Mouse (Mus musculus): ENCODE data around the gene Vmn2r90.
"Not testable (repeated sequence)": the region's sequence is repeated elsewhere in the genome, so short reads cannot be mapped to it uniquely, and the experiment has no call there.

Vmn2r90 gene

DNA sequence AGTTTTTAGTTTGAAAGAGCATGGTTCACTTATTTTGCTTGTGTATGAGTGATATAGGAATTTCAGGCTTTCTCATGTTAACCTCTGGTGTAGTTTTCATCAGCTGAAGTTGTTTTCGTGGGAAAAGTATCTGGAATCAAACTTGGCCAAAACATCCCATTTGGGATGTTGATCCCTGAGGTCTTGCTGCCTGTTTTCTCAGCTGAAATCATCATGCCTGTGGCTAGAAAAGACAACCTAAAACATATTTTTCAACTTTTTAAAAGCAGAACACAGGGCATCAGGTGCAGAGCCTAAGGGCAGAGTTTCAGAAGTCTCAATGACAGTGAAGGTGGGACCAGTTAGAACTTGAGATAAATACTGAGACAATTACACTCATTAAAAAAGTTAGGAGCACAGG, at the start of gene Vmn2r90:
TSS of gene Vmn2r90 (plus strand) at position 301 of the 400 bp plus-strand sequence.
- DNase-seq: no peak

DNA sequence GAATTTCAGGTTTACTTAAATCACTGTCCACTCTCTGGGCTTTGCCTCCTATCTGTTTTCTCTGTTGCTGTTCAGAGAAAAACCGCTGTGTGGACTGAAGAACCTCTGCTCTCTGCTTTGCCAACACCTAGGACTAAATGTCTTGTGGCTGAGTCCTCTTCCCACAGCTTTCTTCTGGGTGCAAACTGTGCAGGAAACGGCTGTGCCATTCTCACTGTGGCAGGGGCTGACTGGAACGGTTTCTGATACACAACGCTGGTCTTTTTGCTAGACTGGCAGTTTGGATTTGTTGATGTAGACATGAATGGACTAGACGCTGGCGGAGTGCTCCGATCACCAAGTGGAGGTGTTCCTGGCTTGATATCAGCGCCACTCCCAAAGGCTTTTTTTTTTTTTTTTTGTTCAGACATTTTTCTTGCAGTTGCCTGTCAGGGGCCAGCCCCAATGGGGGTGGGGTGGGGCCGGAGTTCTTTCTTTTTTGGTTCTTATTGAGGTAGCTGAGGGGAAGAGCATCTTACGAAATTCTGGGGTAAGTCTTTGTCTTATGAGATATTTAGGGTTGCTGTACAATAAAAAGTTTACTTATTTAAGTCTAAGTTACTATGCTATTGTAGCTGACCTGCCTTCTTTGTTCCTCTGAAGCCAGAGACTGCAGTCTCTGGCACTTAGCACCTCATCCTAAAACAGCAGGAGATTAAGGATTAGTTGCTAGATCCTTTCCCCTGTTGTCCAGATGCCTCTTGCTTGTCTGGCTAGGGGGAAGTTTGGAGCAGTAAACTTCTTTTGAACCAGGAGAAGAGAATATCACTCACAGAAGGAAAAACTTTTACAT, 48.3 kb upstream of the Vmn2r90 start:
- no peak for DNase-seq

DNA sequence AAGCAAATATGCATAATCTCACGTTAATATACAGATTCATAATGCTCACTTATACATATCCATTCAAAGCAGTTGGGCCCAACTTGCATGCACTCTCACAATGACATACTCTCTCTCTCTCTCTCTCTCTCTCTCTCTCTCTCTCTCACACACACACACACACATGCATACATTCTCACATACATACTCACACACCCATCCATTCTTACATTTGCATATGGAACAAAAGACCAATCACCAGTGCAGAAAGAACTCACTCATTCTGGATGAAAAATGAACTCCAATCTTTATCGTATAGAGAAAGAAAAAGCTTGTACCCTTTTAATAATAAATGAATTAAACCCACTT, 47.7 kb upstream of the Vmn2r90 start:
- DNase-seq: no peak

DNA sequence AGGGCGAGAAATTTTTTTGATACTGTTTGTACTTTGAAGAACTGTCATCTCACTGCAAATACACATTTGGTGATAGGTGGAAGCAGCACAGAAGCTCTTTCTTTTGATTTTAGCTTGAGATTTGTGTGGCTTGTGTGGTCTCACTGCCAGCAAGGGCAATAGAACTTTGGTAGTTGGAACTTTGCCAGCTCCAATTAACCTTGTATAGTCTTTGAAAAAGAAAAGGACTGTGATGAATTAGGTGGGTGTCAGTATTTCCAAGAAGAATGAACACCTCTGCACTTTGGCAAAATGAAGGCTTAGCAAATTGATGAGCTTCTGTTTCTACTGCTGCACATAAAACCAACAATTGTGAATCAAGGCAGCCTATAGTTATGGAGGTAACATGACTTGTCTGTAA, 24.8 kb upstream of the Vmn2r90 start:
- DNase-seq: no peak

DNA sequence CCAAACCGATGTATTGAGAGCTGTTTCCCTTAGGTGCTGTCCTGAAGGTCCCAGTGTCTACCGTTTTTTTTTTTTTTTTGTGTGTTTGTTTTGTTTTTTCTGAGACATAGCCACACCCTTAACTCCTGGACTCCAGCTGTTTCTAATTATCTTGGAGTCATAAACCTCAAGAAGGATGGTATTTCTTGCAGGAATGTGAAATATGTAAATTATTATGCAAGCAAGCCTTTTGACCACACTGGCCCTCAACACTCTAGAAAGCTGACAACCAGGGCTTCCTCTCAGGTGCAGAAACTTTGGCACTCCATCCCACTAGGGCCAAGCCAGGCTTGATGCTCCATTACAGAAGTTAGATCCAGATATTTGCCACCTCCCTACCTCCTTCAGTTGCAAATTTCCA, 12.9 kb upstream of the Vmn2r90 start:
- DNase-seq: no peak

DNA sequence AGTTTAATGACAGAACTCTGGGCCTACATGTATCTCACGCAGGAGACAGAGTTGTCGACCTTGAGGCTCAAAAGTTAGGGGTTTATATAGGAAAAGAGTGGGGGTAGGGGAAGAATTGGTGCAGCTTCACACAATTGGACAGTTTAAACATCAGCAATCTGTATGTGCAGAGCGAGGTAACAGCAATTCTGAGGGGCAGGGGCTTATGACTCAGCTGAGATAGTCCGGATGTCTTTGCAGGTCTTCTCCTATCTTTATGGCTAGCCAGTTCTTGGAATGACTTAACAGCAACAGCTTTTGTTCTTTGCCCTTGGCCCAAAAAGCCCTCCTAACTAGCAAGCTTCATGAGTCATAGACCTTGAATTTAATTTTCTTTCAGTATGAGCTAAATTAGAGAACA, 28.8 kb downstream of the Vmn2r90 start:
- DNase-seq: not testable (repeated sequence)

DNA sequence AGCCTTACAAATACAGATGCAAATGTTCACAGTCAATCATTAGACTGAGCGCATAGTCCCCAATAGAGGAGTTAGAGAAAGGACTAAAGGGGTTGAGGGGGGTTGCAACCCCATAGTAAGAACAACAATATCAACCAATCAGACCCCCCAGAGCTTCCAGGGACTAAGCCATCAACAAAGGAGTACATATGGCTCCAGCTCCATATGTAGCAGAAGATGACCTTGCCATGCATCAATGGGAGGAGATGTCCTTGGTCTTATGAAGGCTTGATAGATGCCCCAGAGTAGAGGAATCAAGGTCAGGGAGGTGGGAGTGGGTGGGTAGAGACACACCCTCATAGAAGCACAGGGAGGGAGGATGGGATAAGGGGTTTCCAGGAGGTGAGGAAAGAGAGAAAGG, 35.1 kb downstream of the Vmn2r90 start:
- DNase-seq: no peak

DNA sequence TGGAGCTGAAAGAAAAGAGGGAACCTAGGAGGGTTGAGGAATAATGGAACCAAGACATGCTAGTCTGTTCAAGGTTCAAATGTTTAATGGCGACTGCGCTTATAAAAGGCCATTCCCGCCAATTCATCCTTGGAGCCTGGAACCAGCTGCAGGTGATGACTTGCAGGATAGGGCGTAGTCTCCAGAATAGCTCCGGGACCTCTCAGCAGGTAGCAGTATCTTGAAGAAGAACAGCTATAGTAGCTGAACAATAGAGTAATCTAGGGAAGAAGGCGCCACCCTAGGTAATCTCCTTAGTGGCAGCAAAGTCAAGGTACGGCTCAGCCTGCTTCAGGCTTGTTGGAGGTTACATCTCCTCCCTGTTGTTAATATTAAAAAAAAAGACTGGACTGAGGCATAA, 35.8 kb downstream of the Vmn2r90 start:
- not testable (repeated sequence) for DNase-seq

DNA sequence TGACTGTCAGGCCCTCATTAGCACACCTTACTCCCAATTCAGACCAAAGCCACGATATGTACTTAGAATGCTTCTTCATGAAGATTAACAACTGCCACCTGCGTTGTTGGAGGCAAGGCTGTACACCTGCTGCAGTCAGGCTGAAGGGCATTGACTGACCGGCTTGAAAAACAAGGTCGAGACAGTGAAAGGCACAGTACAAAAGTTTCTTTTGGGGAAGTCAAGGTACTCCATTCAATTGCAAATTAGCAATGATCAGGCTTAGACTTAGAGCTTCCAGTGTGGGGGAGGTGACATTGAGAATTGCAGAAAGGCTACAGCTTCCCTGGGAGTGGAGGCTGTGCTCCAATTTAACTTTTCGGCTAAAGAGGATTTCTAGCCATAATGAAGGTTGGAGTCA, 36.4 kb downstream of the Vmn2r90 start:
- DNase-seq: not testable (repeated sequence)

DNA sequence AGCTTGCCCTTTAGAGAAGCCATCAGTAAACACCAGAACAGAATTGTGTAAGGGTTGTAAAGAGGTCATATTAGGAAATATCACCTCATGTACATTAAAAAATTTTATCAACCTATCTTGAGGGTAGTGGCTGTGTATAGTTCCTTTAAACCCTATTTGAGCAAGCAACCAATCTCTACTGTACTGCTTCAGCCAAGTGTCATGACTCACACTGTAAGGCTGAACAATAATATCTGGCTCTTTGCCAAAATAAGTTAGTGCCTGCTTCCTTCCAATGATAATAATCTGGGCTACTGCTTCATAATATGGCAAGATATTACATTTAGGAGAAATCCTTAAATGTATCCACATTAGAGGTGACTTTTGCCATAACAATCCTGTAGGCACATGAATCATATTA, 38.0 kb downstream of the Vmn2r90 start:
- not testable (repeated sequence) for DNase-seq

DNA sequence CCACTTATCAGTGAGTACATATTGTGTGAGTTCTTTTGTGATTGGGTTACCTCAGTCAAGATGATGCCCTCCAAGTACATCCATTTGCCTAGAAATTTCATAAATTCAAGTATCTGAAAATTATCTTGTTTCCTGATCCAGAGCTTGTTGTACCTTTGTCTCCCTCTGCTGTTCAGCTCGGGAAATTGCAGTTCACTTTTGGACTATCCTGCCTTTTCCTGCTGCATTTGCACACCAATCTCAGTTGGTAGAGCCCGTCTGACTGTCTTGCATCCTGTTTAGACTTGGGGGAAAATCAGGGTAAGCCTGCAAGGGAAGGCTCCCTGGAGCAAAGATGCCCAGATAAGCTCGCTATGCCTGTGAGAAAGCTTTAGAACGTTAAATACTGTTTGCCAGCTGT, 45.8 kb downstream of the Vmn2r90 start:
- peak; percentile 27 for DNase-seq

DNA sequence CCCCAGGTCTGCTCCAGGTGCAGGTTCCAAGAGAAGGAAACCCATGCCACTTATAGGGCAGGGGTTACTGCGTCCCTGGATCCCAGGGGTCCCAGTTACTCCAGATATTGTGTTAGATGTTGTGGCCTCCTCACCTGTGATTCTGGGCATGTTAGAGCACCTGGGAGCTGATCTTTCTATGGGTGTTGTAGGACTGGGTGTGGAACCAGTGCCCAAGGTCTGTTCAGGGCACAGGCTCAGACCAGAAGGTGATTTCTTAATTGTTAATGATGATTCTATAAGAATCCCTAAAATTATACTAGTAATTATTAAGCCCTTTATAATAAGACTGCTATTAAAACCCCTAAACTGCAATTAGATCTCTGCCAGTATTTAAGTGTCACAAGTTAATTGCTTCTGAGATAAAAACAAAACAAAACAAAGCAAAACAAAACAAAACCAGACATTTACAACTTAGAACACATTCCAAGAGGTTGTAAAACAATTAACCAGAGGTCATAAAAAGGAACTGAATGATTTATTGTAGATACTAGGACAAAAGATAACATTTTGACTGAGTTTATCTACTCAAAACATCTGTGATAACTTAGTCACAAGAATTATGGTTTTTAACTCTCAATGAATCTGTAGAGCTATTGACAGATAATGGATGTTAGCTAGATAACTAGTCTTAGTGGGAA, 59.2 kb downstream of the Vmn2r90 start:
- DNase-seq: no peak

DNA sequence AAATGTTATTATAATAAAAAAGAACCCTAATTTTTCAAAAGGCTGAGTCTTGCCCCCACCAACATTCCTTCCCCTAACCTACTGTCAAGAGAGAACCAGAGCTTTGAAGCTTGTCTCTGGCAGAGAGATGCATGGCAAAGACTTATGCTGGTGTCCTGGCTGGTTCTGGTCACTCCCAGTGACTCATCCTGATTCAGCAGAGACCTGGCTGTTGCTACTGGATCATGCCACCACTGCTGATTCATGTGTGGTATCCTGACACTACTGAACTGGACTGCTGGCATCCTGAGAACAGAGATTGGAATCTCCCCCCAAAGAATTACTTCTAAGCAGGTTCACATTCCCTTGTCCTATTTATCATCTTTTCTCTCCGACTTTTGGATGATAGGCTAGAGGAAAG, 60.7 kb downstream of the Vmn2r90 start:
- DNase-seq: no peak

DNA sequence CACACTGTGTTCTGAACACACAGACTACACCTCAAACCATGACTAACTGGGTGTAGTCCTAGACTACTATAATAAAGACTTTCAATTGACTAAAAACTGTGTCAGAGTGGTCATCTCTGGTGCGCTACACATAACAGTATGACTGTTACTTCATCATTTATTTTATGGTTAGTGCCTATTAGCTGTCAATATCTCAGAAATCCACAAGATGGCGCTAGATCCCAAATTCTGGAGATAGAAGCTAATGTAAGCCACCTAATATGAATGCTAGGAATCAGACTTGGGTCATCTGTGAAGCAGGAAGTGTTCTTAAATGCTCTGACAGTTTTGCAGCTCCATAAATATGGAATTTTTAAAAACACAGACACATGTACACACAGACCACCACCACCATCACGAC, 62.9 kb downstream of the Vmn2r90 start:
- DNase-seq: peak; percentile 42
